Mouse (Mus musculus) cortical plate, adult 2 months (tissue): ENCODE results near the gene Kansl1. TPM values are rescaled to one million over a fixed set of nuclear protein-coding genes. Genes with fewer than 3 reads are reported as not detected.
A peak's percentile ranks its signal among the peaks of the same experiment; 100 is the strongest.

ENCODE experiments used
- H3K27ac ChIP-seq: fragments of 200-500 bp; 2 replicates; pipeline ENCODE4 v1.5.1; 2012; ENCODE audit warnings: low read length, control low read depth, inconsistent platforms; ENCODE audit not compliant: insufficient read depth
- H3K4me1 ChIP-seq: fragments of 200-500 bp; 2 replicates; pipeline ENCODE4 v1.6.1; 2011; ENCODE audit warnings: low read length; ENCODE audit not compliant: control insufficient read depth, insufficient read depth
- H3K4me3 ChIP-seq: fragments of 200-500 bp; 2 replicates; pipeline ENCODE4 v1.5.1; 2011; ENCODE audit warnings: mild to moderate bottlenecking, low read length, control low read depth; ENCODE audit not compliant: insufficient read depth
- CTCF ChIP-seq: fragments of 200-500 bp; IDR thresholded peaks from 2 replicates; pipeline ENCODE4 v1.5.1; 2011; ENCODE audit warnings: mild to moderate bottlenecking, control low read depth, low read length; ENCODE audit not compliant: insufficient read depth; ENCODE audit errors: extremely low read depth
- POLR2A ChIP-seq: fragments of 200-500 bp; IDR thresholded peaks from 2 replicates; pipeline ENCODE4 v1.6.1; 2011; ENCODE audit warnings: mild to moderate bottlenecking, low read length, control low read depth; ENCODE audit not compliant: insufficient read depth; ENCODE audit errors: extremely low read depth
- polyA plus RNA-seq: library from polyadenylated mRNA; depleted of rRNA; stranded (reverse); fragments of >200 nt; gene quantifications from 2 replicates; pipeline ENCODE4 v1.2.3, GENCODE M21; 2012; rRNA removed

Gene Kansl1
- polyA plus RNA-seq = 85.7 and 86.2 TPM in 2 replicates

- H3K27ac ChIP-seq = no peak within 1 kb of the TSS
- TF ChIP-seq CTCF = no peak
- TF ChIP-seq POLR2A = no peak
Observed at GRCm38 (mm10) chr11:104468751-104469268, at the start of gene Kansl1. Gene Kansl1, minus strand, starts transcription at chr11:104468861.

GRCm38 (mm10) chr11:104512436-104512835 is 43.8 kb upstream of the Kansl1 start:
- Histone ChIP-seq H3K27ac (no peak overlapping the region), H3K4me3 (no peak overlapping the region), H3K4me1 (no peaks in the 10 kb centered on the region)
- TF ChIP-seq POLR2A (no peak), CTCF (no peak)

More at GRCm38 (mm10) chr11:104468751-104469268, at the start of gene Kansl1:
- peaks cover 7% of the 10 kb centered on the region; the same call in 1 of the 2 replicates for H3K4me1 ChIP-seq
- peak within 1 kb of the TSS; percentile 46 for H3K4me3 ChIP-seq

- H3K4me1 ChIP-seq = no peaks in the 10 kb centered on the region
- H3K4me3 ChIP-seq = no peak overlapping the region
- no peak overlapping the region for H3K27ac ChIP-seq
- peak; percentile 49 for TF ChIP-seq CTCF
- TF ChIP-seq POLR2A = no peak
Observed at GRCm38 (mm10) chr11:104510606-104511005, 41.9 kb upstream of the Kansl1 start.

- no peak overlapping the region for H3K4me3 ChIP-seq
- TF ChIP-seq CTCF (no peak), POLR2A (no peak)
- H3K27ac ChIP-seq = no peak overlapping the region
- H3K4me1 ChIP-seq = no peaks in the 10 kb centered on the region
Observed at GRCm38 (mm10) chr11:104508455-104508854, 39.8 kb upstream of the Kansl1 start.

- no peak overlapping the region for H3K4me3 ChIP-seq
- no peak overlapping the region for H3K27ac ChIP-seq
- no peaks in the 10 kb centered on the region for H3K4me1 ChIP-seq
- TF ChIP-seq POLR2A (no peak), CTCF (no peak)
Observed at GRCm38 (mm10) chr11:104488292-104488691, 19.6 kb upstream of the Kansl1 start.

GRCm38 (mm10) chr11:104481971-104482370 is 13.3 kb upstream of the Kansl1 start:
- H3K27ac ChIP-seq = no peak overlapping the region
- no peaks in the 10 kb centered on the region for H3K4me1 ChIP-seq
- no peak overlapping the region for H3K4me3 ChIP-seq
- TF ChIP-seq POLR2A (no peak), CTCF (no peak)

- Histone ChIP-seq H3K4me3 (no peak overlapping the region), H3K4me1 (no peaks in the 10 kb centered on the region), H3K27ac (no peak overlapping the region)
- TF ChIP-seq CTCF = no peak
- TF ChIP-seq POLR2A = no peak
Observed at GRCm38 (mm10) chr11:104479505-104479904, 10.8 kb upstream of the Kansl1 start.

GRCm38 (mm10) chr11:104469371-104469835 is 742 bp upstream of the Kansl1 start:
- Histone ChIP-seq H3K4me3 (peak overlapping the region; percentile 46), H3K4me1 (peaks cover 6% of the 10 kb centered on the region; the same call in 1 of the 2 replicates), H3K27ac (no peak overlapping the region)
- peak; percentile 71 for TF ChIP-seq POLR2A
- no peak for TF ChIP-seq CTCF

- peak overlapping the region; percentile 12; the same call in 1 of the 2 replicates for H3K4me3 ChIP-seq
- H3K4me1 ChIP-seq = peaks cover 7% of the 10 kb centered on the region; the same call in 1 of the 2 replicates
- TF ChIP-seq POLR2A (no peak), CTCF (no peak)
- H3K27ac ChIP-seq = no peak overlapping the region
Observed at GRCm38 (mm10) chr11:104467698-104468097, 963 bp downstream of the Kansl1 start.

- H3K27ac ChIP-seq = no peak overlapping the region
- no peak for TF ChIP-seq CTCF
- TF ChIP-seq POLR2A = no peak
- H3K4me1 ChIP-seq = peaks cover 2% of the 10 kb centered on the region; the same call in 1 of the 2 replicates
- no peak overlapping the region for H3K4me3 ChIP-seq
Observed at GRCm38 (mm10) chr11:104461551-104461950, 7.1 kb downstream of the Kansl1 start.

GRCm38 (mm10) chr11:104459671-104460070 is 9.0 kb downstream of the Kansl1 start:
- peaks cover 2% of the 10 kb centered on the region; the same call in 1 of the 2 replicates for H3K4me1 ChIP-seq
- H3K27ac ChIP-seq = no peak overlapping the region
- no peak overlapping the region for H3K4me3 ChIP-seq
- TF ChIP-seq CTCF = no peak
- TF ChIP-seq POLR2A = no peak
